Mouse (Mus musculus) stomach, embryonic 14.5 days (tissue): ENCODE measurements around the gene Ttc23. TPM values are rescaled to one million over a fixed set of nuclear protein-coding genes. Genes with fewer than 3 reads are reported as not detected.
A peak's percentile ranks its signal among the peaks of the same experiment; 100 is the strongest.

Experiments
- ATAC-seq: fragments of 200-750 bp; cut with Nextera tagmentation; 2 replicates; pipeline ENCODE4 v1.8.0; 2017; ENCODE audit warnings: low read depth, moderate TSS enrichment; ENCODE audit not compliant: insufficient number of reproducible peaks, insufficient read depth, low FRiP score
- H3K27ac ChIP-seq: fragments of 300-500 bp; sonication (generic); 2 replicates; pipeline ENCODE4 v1.5.1; 2014; ENCODE audit warnings: mild to moderate bottlenecking, low read length, moderate library complexity, mixed read lengths
- H3K27me3 ChIP-seq: fragments of 300-500 bp; sonication (generic); 2 replicates; pipeline ENCODE4 v1.6.1; 2014; ENCODE audit warnings: low read length, control low read depth, mixed read lengths; ENCODE audit not compliant: control insufficient read depth, insufficient read depth
- H3K36me3 ChIP-seq: fragments of 300-500 bp; sonication (generic); 2 replicates; pipeline ENCODE4 v1.6.1; 2014; ENCODE audit warnings: mild to moderate bottlenecking, control low read depth, low read length, moderate library complexity, mixed read lengths; ENCODE audit not compliant: control insufficient read depth, insufficient read depth
- H3K4me1 ChIP-seq: fragments of 300-500 bp; sonication (generic); 2 replicates; pipeline ENCODE4 v1.6.1; 2014; ENCODE audit warnings: low read length, control low read depth, mixed read lengths; ENCODE audit not compliant: control insufficient read depth, insufficient read depth
- H3K4me2 ChIP-seq: fragments of 300-500 bp; sonication (generic); replicated peaks from 2 replicates; pipeline ENCODE4 v1.6.1; 2014; ENCODE audit warnings: low read depth, low read length, control low read depth
- H3K4me3 ChIP-seq: fragments of 300-500 bp; sonication (generic); 2 replicates; pipeline ENCODE4 v1.5.1; 2014; ENCODE audit warnings: low read depth, low read length, control low read depth
- H3K9ac ChIP-seq: fragments of 300-500 bp; sonication (generic); replicated peaks from 2 replicates; pipeline ENCODE4 v1.6.1; 2014; ENCODE audit warnings: low read depth, mild to moderate bottlenecking, control low read depth, low read length, moderate library complexity, mixed read lengths
- H3K9me3 ChIP-seq: fragments of 300-500 bp; sonication (generic); 2 replicates; pipeline ENCODE4 v1.6.1; 2016; ENCODE audit warnings: low read depth, low read length, control low read depth; ENCODE audit not compliant: control insufficient read depth
- WGBS: fragments of 180-500 bp; shearing (Covaris S2); extraction: QIAGEN DNeasy Blood & Tissue Kit; methylation state at CpG from one replicate; pipeline ENCODE4 v1.1.7; 2014; 5-methylcytosine and 5-hydroxymethylcytosine counted together
- polyA plus RNA-seq: library from polyadenylated mRNA; unstranded; fragments of >200 nt; fragmentation: Nextera tagmentation; extraction: Ambion mirVana; gene quantifications from 2 replicates; pipeline ENCODE4 v1.2.1, GENCODE M21; 2014

Gene Ttc23
- polyA plus RNA-seq, 1 experiment from 2014 or later: 38.6 TPM

DNA sequence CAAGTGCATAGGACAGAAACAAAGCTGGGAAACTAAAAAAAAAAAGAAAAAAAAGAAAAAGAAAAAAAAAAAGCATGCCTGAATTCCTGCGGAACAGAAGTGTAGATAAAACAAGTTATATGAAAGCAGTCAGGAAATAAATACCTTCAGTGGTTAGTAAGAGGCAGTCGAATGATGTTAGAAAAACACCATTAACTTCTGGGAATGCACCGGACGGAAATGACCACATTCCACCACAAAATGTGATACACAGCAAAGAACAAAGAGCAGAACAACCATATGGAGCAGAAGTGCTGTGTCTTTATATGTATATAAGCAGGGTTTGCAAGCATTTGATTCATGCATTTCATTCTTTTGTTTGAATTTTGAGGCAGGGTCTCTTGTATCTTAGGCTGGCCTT lies 30.3 kb upstream of the Ttc23 start:
- H3K36me3 ChIP-seq: no peaks in the 10 kb centered on the region
- no peak for ATAC-seq

DNA sequence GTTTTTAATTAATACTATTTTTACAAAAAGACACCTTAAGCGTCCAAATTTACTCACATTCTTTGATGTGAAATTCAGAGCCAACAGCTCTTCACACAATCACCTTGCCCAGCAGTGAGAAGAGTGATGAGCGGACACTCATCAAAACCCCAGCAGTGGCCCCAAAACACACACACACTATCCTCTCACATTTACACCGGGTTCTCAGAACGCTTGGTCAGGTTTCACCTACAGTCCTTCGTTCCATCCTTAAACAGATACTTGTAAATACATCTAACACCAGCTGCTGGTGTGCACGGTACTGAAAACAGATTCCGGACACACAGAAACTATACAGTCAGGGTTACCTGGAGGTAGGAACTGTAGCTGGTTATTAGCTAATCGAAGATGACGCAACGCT lies 29.6 kb upstream of the Ttc23 start:
- Histone ChIP-seq H3K9ac (no peak overlapping the region), H3K36me3 (no peaks in the 10 kb centered on the region), H3K4me2 (no peak overlapping the region), H3K4me3 (no peak overlapping the region), H3K27me3 (no peaks in the 10 kb centered on the region), H3K27ac (no peak overlapping the region), H3K4me1 (no peaks in the 10 kb centered on the region), H3K9me3 (no peaks in the 10 kb centered on the region)
- ATAC-seq: no peak
- 91% methylated on average over 10 of the region's 10 CpGs for WGBS

More for the DNA sequence above, 30.3 kb upstream of the Ttc23 start:
- H3K4me3 ChIP-seq: no peak overlapping the region
- H3K4me2 ChIP-seq: no peak overlapping the region
- no peaks in the 10 kb centered on the region for H3K4me1 ChIP-seq
- no peak overlapping the region for H3K9ac ChIP-seq
- H3K27me3 ChIP-seq: no peaks in the 10 kb centered on the region
- 81% methylated on average over 4 of the region's 4 CpGs for WGBS
- H3K9me3 ChIP-seq: no peaks in the 10 kb centered on the region
- H3K27ac ChIP-seq: no peak overlapping the region

DNA sequence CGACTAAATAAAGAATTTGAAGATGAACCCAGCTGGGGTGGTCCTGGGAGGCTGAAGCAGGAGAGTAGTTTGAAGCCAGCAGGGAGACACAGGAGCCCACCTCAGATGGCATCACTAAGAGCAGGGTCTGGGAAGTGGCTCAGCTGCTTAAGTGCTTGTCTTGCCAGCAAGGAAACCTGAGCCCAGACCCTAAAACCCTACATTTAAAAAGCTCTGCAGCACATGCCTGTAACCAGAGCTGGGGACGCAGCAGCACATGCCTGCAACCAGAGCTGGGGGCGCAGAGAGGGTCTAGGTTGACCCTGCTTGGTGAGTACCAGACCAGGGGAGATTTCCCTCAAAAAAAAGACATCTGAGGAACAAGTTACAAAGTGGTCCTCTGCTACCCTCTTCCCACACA lies 28.9 kb upstream of the Ttc23 start:
- Histone ChIP-seq H3K4me2 (no peak overlapping the region), H3K4me3 (no peak overlapping the region), H3K27ac (no peak overlapping the region), H3K36me3 (no peaks in the 10 kb centered on the region), H3K9ac (no peak overlapping the region), H3K9me3 (no peaks in the 10 kb centered on the region), H3K4me1 (no peaks in the 10 kb centered on the region), H3K27me3 (no peaks in the 10 kb centered on the region)
- 75% methylated on average over 3 of the region's 3 CpGs for WGBS
- ATAC-seq: no peak

DNA sequence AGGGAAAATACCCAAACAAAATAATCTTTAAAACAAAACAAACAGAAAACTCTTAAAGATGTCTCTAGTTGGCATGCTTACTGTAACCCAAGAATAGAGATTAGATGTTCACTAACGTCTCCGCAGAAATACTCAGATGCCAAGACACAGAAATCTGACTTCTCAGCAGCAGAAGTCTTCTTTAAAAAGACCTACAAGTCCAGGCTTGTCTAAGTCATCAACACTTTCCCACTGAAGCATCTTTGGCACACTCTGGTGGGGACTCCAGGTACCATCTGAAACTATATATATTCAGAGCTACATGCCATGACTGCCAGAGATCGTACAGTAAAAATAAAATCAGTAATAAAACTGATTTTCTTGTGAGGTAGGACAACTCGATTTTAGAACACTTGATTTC lies 27.4 kb upstream of the Ttc23 start:
- no peak overlapping the region for H3K27ac ChIP-seq
- no peaks in the 10 kb centered on the region for H3K27me3 ChIP-seq
- WGBS: 74% methylated on average over 4 of the region's 4 CpGs
- no peak overlapping the region for H3K9ac ChIP-seq
- no peaks in the 10 kb centered on the region for H3K36me3 ChIP-seq
- no peak overlapping the region for H3K4me2 ChIP-seq
- H3K4me3 ChIP-seq: no peak overlapping the region
- H3K4me1 ChIP-seq: no peaks in the 10 kb centered on the region
- no peaks in the 10 kb centered on the region for H3K9me3 ChIP-seq
- ATAC-seq: no peak

DNA sequence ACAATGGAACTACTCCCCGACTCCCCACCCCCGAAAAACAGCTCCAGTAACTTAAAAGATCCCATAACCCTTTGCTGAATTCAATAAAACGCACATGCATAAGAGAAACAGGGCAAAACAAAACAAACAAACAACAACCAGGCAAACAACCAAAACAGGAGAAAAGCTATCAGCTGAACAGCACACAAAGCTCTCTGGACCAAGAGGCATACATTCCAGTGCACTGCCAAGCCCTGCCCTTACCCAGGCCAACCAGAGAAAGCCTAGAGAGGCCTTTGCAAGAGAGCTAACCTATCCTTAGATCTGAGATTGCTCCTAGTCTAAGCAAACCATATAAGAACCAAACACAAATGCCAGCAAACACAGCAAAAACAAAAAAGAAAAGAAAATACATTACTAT lies 25.1 kb upstream of the Ttc23 start:
- ATAC-seq: no peak
- Histone ChIP-seq H3K4me1 (no peaks in the 10 kb centered on the region), H3K4me3 (no peak overlapping the region), H3K9me3 (no peaks in the 10 kb centered on the region), H3K9ac (no peak overlapping the region), H3K27ac (no peak overlapping the region), H3K36me3 (no peaks in the 10 kb centered on the region), H3K27me3 (no peaks in the 10 kb centered on the region), H3K4me2 (no peak overlapping the region)
- WGBS: 82% methylated on average over 3 of the region's 3 CpGs

DNA sequence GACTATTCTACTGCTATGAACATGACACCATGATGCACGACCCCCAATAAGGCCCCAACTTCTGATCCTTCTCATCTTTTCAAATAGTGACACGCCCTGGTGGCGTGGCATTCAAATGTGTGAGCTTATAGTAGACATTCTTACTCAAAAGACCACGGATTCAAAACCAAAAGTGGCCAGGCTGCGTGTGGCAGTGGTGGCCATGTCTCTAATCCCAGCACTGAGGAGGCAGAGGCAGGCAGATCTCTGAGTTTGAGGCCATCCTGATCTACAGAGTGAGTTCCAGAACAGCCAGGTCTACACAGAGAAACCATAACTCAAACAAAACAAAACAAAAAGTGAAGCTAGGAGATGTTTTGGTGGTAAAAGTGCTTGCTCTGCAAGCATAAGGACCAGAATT lies 20.5 kb upstream of the Ttc23 start:
- no peak overlapping the region for H3K27ac ChIP-seq
- H3K9ac ChIP-seq: no peak overlapping the region
- H3K4me1 ChIP-seq: no peaks in the 10 kb centered on the region
- no peak overlapping the region for H3K4me3 ChIP-seq
- 90% methylated on average over 5 of the region's 5 CpGs for WGBS
- H3K27me3 ChIP-seq: no peaks in the 10 kb centered on the region
- H3K36me3 ChIP-seq: no peaks in the 10 kb centered on the region
- no peak overlapping the region for H3K4me2 ChIP-seq
- no peak for ATAC-seq
- H3K9me3 ChIP-seq: no peaks in the 10 kb centered on the region

DNA sequence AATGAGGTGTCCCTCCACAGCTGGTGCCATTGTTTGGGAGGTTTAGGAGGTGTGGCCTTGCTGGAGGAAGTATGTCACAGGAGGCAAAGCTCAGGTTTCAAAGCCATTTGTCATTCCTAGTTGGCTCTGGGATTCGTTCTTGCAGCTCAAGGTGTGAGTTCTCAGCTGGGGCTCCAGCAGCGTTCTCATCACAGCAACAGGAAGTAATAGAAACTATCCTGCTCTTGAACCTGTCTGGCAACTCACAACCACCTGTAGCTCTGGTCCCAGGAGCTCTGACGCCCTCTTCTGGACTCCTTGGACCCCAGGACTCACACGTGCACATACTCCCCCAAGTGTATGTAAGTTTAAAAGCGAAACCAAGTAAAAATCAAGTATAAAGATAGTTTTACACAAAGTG lies 17.5 kb upstream of the Ttc23 start:
- Histone ChIP-seq H3K9ac (no peak overlapping the region), H3K4me1 (no peaks in the 10 kb centered on the region), H3K9me3 (no peaks in the 10 kb centered on the region), H3K27ac (no peak overlapping the region), H3K4me2 (no peak overlapping the region), H3K27me3 (no peaks in the 10 kb centered on the region), H3K4me3 (no peak overlapping the region), H3K36me3 (no peaks in the 10 kb centered on the region)
- no peak for ATAC-seq
- WGBS: 47% methylated on average over 5 of the region's 5 CpGs

DNA sequence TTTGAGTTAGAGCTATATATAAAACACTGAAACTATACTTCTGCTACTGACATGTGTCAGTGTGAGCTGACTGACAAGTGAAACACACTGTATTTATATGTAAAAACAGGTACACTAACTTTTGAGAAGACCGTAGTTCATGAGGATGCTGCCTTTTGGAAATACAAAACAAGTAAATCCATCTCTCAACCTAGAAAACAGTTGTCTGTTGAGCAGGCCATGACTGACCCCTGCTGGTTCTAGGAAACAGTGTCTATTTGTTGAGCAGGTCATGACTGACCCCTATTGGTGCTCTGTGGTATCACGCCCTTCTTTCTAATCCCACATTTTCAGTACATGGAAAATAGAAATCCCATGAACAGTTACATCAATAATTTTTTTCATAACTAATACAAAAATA lies 16.4 kb upstream of the Ttc23 start:
- 16% methylated on average over 2 of the region's 2 CpGs for WGBS
- H3K4me1 ChIP-seq: no peaks in the 10 kb centered on the region
- H3K27me3 ChIP-seq: no peaks in the 10 kb centered on the region
- no peak overlapping the region for H3K9ac ChIP-seq
- no peak overlapping the region for H3K4me2 ChIP-seq
- ATAC-seq: peak; percentile 69; the same call in 1 of the 2 replicates
- H3K9me3 ChIP-seq: no peaks in the 10 kb centered on the region
- no peak overlapping the region for H3K27ac ChIP-seq
- H3K4me3 ChIP-seq: no peak overlapping the region
- H3K36me3 ChIP-seq: no peaks in the 10 kb centered on the region

DNA sequence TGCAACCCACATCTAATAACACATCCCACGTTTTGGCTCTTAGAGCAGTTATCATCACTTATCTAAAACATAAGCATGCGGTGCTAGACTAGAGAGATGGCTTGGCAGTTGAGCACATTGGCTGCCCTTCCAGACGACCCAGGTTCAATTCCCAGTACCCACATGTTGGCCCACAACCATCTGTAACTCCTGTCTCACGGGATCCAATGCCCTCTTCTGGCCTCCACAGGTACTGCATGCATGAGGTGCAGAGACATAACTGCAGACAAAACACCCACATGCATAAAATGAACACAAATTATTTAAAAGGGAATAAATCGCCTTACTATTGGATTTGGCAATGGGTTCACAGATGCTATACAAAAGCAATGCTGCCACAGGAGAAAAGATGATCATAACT lies 14.8 kb upstream of the Ttc23 start:
- Histone ChIP-seq H3K4me1 (no peaks in the 10 kb centered on the region), H3K4me2 (no peak overlapping the region), H3K9ac (no peak overlapping the region), H3K27me3 (no peaks in the 10 kb centered on the region), H3K4me3 (no peak overlapping the region), H3K27ac (no peak overlapping the region), H3K36me3 (no peaks in the 10 kb centered on the region), H3K9me3 (no peaks in the 10 kb centered on the region)
- 88% methylated on average over 5 of the region's 5 CpGs for WGBS
- ATAC-seq: no peak
